Mouse (Mus musculus) megakaryocyte, embryonic 14.5 days (primary cell): ENCODE results near the gene Pgam1. TPM values are rescaled to one million over a fixed set of nuclear protein-coding genes. Genes with fewer than 3 reads are reported as not detected.
"Not testable (repeated sequence)": the region's sequence is repeated elsewhere in the genome, so short reads cannot be mapped to it uniquely, and the experiment has no call there.

Experiments
- H3K27me3 ChIP-seq: replicated peaks from 2 replicates; pipeline ENCODE3; 2012; ENCODE audit warnings: inconsistent platforms
- H3K36me3 ChIP-seq: replicated peaks from 2 replicates; pipeline ENCODE3; 2012; ENCODE audit warnings: low read length, inconsistent platforms, mixed read lengths
- H3K4me1 ChIP-seq: 2 replicates; pipeline ENCODE4 v1.6.1; 2012; ENCODE audit warnings: inconsistent platforms
- H3K4me3 ChIP-seq: replicated peaks from 2 replicates; pipeline ENCODE3; 2012; ENCODE audit warnings: moderate library complexity, mild to moderate bottlenecking, inconsistent platforms
- H3K9me3 ChIP-seq: 2 replicates; pipeline ENCODE4 v1.6.1; 2012; ENCODE audit warnings: inconsistent platforms
- FLI1 ChIP-seq: IDR thresholded peaks from 2 replicates; pipeline ENCODE4 v1.6.1; 2012; ENCODE audit warnings: low read length, inconsistent platforms, mixed read lengths
- GATA1 ChIP-seq: IDR thresholded peaks from 3 replicates; pipeline ENCODE4 v1.6.1; 2012; ENCODE audit warnings: mixed read lengths, low read length, inconsistent platforms, borderline replicate concordance
- polyA plus RNA-seq: library from polyadenylated mRNA; stranded (reverse); fragments of >175 nt; gene quantifications from 2 replicates; pipeline ENCODE4 v1.2.3, GENCODE M21; 2012; ENCODE audit warnings: low replicate concordance; ENCODE audit not compliant: insufficient read depth

Gene Pgam1
- polyA plus RNA-seq, 1 experiment, result 1,266 TPM

DNA sequence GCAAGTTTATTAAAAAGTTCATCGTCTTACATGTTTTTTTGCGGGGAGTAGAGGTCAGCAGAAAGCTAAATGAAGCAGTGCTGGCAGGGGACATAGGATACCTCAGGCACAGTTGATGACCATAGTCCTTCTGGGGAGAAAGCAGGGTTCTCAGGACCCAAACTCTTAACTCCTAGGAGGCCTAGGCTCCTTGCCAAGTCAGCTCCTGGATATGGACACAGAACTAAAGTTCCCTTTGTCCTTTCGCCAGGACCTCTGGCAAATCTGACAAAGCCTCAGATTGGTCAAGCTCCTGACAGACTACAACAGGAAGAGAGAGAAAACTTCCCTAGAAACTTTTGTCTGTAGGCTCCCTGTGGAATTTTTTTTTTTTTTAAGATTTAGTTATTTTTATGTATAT, 3.0 kb upstream of the Pgam1 start:
- H3K9me3 ChIP-seq, result no peaks in the 10 kb centered on the region
- H3K27me3 ChIP-seq, result no peaks in the 10 kb centered on the region
- peaks cover 13% of the 10 kb centered on the region for H3K36me3 ChIP-seq
- TF ChIP-seq GATA1 (no peak), FLI1 (no peak)
- peaks cover 72% of the 10 kb centered on the region for H3K4me1 ChIP-seq
- no peak overlapping the region for H3K4me3 ChIP-seq

DNA sequence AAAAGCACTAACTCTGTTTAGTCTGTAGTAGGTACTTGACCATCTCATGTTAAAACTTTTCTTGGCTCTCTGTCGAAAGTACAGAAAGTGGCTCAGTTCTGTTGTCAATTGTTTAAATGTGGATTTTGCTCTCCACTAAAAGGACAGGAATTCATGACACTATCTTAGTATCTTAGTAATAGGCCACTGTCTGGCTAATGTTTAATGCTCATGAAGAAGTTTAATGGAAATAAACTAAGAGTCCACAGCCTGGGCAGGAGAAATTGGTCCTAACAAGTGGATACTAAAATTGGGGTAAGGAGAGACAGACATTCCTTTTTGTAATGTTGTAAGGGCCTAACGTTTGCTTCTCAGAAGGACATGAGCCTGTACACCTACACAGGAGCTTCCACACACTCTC, 1.3 kb upstream of the Pgam1 start:
- H3K4me1 ChIP-seq, result peaks cover 80% of the 10 kb centered on the region
- H3K36me3 ChIP-seq, result peaks cover 18% of the 10 kb centered on the region
- TF ChIP-seq GATA1 (no peak), FLI1 (no peak)

DNA sequence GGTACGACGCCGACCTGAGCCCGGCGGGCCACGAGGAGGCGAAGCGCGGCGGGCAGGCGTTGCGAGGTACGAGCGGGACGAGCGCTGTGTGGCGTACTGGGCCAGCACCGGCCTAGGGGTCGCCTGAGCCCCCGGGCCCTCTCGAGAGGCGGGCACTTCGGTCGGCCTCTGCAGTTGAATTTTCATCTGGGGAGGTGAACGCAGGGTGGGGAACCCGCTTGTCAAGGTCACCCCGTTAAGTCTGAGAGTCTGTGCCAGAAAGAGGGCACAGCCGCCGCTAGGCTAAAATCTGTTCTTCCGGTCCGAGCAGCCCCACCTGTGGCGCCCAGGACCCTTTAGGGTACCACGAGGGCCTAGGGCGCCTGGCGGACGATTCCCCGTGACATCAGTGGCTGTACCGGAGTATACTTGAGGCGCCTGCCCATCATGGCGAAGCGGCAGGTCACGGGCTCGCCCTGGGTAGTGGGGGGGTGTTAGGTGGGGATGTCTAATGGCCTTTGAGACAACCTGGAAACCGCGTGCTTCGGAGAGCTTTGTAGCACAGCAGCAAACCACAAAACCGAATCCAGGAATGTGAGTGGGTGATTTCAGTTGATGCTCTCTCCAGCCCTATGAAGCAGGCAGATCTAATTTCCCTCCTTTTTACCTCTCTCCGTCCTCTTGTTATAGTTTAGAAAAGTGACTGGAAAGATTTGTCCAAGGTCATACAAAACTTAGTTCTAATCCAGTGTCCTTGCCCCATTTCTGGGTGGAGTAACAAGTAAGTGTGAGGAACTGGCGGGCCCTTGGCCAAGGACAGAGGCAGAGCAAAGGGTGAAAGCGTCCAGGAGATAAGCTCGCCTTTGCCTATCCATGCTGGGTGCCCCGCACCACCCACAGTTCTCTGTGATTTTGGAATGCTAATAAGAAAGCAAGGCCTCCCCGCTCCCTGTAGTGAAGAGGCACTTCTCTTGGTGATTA, 678 bp downstream of the Pgam1 start:
- H3K9me3 ChIP-seq, result no peaks in the 10 kb centered on the region
- H3K27me3 ChIP-seq, result no peaks in the 10 kb centered on the region
- H3K36me3 ChIP-seq, result peaks cover 30% of the 10 kb centered on the region
- H3K4me3 ChIP-seq, result peak overlapping the region; percentile 97
- no peak for TF ChIP-seq GATA1
- TF ChIP-seq FLI1, result no peak
- peaks cover 80% of the 10 kb centered on the region for H3K4me1 ChIP-seq

More for the DNA sequence above, 1.3 kb upstream of the Pgam1 start:
- H3K4me3 ChIP-seq, result peak overlapping the region; percentile 5
- H3K9me3 ChIP-seq, result no peaks in the 10 kb centered on the region
- no peaks in the 10 kb centered on the region for H3K27me3 ChIP-seq

DNA sequence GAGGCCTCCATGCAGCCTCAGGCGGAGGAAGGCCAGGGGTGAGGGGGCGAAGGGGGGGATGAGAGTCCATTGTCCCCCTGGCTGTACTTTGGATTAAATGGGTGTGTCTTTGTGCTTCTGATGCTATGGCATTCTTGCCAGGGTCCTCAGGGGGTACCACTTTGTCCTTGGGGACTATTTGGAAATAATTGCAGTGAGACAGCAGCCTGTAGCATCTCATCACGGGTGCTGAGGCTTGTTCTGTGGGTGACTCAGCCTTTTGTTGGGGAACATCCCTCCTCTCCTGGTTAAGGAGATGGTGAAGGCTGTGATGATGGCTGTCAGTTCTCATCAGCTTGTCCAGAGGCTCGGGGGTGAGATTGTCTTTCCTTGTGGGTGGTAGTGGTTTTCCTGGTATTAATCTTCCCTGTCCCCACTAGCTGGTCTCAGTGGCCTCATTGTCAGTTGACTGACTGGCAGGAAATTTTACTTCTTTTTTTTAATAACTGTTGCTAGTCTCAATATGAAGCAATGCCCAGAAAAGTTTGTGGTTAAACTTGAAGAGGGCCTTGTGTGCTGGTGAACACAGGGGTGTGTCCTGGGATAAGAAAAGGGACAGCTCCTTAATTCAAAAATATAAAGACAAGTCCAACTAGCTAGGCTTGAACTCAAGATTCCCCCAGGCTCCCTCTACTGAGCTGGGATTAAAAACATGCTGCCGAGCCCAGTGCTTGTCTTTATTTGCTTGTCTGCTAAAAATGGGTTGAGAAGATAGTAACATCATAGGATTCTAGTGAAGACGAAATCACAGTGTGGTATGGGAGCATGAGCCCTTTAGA, 2.3 kb downstream of the Pgam1 start:
- peaks cover 38% of the 10 kb centered on the region for H3K36me3 ChIP-seq

DNA sequence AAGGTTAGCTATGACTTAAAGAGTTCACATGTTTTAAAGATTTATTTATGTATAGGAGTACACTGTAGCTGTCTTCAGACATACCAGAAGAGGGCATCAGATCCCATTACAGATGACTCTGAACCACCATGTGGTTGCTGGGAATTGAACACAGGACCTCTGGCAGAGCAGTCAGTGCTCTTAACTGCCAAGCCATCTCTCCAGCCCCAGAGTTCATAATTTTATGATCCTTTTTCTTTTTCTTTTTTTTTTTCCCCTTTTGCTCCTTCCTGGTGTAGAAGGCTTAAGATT, 2.8 kb downstream of the Pgam1 start:
- H3K9me3 ChIP-seq, H3K27me3 ChIP-seq: not testable (repeated sequence)
- H3K36me3 ChIP-seq, result peaks cover 43% of the 10 kb centered on the region
- H3K4me3 ChIP-seq, result peak overlapping the region; percentile 97
- H3K4me1 ChIP-seq, result peaks cover 72% of the 10 kb centered on the region

More for the DNA sequence above, 2.3 kb downstream of the Pgam1 start:
- Histone ChIP-seq H3K4me3 (peak overlapping the region; percentile 97), H3K4me1 (peaks cover 71% of the 10 kb centered on the region), H3K27me3 (no peaks in the 10 kb centered on the region), H3K9me3 (no peaks in the 10 kb centered on the region)
- TF ChIP-seq GATA1 (no peak), FLI1 (no peak)

DNA sequence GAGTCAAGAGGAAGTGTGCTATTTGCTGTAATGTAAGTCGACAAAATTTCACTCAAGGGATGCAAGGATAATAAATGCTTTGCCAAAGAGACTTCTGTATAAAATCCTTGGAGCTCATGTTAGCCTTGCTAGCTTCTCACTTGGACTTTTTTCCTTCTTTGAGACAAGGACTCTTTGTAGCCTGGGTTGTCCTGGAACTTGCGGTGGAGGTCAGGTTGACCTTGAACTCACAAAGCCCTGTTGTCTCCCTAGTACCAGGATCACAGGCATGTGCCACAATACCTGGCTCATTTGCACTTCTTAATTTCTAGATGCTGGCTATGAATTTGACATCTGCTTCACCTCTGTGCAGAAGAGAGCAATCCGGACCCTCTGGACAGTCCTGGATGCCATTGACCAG, 3.6 kb downstream of the Pgam1 start:
- Histone ChIP-seq H3K9me3 (no peaks in the 10 kb centered on the region), H3K4me1 (peaks cover 67% of the 10 kb centered on the region), H3K36me3 (peaks cover 51% of the 10 kb centered on the region), H3K27me3 (no peaks in the 10 kb centered on the region), H3K4me3 (peak overlapping the region; percentile 97)
- no peak for TF ChIP-seq GATA1
- TF ChIP-seq FLI1, result no peak

DNA sequence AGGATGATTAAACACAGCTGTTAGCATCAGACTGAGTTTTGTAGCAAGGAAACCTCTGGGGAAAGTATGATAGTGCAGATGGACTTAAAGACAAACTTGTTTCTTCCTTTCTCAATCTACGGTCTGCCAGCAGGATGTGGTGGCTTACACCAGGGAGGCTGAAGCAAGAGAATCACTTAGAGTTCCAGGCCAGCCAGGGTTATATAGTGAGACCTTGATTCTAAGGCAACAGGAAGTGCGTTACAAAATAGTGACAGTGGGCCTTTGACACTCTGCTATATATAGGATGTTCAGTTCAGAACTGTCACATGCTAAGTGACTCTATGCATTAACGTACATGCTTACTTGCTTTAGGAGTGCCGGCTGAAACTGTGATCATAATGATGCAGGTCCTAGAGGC, 5.1 kb downstream of the Pgam1 start:
- Histone ChIP-seq H3K4me3 (peak overlapping the region; percentile 74), H3K9me3 (no peaks in the 10 kb centered on the region), H3K27me3 (no peaks in the 10 kb centered on the region), H3K4me1 (peaks cover 66% of the 10 kb centered on the region), H3K36me3 (peaks cover 67% of the 10 kb centered on the region)
- TF ChIP-seq FLI1 (no peak), GATA1 (no peak)

DNA sequence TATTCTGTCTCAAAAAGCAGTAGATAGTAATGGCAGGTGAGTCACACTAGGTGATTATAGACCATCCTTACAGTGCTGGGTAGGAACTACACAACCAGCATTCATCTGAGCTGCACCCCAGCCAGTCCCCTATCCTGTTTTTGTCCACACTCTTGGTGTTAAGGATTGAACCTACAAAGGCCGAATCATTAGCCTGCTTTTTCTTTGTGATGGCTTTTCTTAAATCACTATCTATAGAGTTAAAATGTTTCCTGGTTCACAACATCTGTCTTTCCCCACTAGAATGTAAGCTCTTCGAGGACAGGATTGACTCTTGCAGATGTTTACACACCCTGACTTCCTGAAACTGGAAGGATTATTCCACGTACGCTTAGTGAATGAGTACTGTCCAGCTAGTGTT, 7.7 kb downstream of the Pgam1 start:
- H3K36me3 ChIP-seq, result peaks cover 87% of the 10 kb centered on the region
- TF ChIP-seq FLI1, result no peak
- no peak for TF ChIP-seq GATA1
- no peak overlapping the region for H3K4me3 ChIP-seq
- no peaks in the 10 kb centered on the region for H3K9me3 ChIP-seq
- no peaks in the 10 kb centered on the region for H3K27me3 ChIP-seq
- H3K4me1 ChIP-seq, result peaks cover 47% of the 10 kb centered on the region

DNA sequence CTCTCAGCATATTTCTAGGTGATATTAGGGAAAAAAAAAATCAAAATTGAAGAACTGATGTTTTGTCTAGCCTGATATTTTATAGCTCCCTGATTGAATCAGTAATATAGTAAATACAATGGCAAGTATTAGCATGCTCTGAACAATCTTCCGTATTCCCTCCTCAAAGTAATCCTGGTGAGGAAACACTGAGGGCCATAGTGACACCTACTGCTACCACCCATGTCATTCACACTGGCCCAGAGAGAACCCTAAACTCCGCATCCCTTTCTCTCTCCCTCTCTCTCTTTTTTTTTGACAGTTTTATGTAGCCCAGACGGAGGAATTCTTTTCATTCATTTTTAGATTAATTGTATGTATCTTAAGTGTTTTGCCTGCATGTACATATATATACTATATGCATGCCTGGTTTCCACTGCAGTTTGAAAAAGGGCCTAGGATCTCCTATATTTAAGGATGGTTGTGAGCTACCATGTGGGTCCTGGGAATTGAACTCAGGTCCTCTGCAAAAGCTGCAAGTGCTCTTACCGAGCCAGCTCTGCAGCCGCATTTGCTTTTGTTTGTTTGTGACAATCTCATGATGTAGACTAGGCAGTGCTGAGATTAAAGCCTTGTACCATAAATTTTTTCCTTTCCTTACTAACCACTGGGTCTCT, 8.8 kb downstream of the Pgam1 start:
- no peaks in the 10 kb centered on the region for H3K27me3 ChIP-seq
- TF ChIP-seq FLI1, result no peak
- no peak for TF ChIP-seq GATA1
- H3K4me1 ChIP-seq, result peaks cover 37% of the 10 kb centered on the region
- H3K36me3 ChIP-seq, result peaks cover 86% of the 10 kb centered on the region
- H3K9me3 ChIP-seq, result no peaks in the 10 kb centered on the region
- no peak overlapping the region for H3K4me3 ChIP-seq

DNA sequence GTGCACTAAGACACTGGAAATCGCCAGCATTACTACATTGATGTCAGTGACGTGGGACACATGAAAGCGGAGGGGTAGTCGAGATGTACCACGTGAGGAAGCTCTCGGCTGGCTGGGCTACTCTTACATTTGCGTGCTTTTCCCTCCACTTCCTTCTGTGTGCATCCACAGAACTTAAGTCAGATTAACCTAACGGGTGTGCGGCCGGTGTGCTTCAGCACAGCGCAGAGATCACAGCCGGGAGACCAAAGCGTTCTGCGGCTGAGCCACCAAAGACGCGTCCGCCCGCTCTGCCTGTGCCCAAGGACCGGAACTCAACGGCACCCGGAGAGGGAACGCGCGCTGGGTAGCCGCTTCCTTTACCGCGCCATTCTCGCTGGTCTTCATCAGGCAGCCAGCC, 21.0 kb downstream of the Pgam1 start:
- Histone ChIP-seq H3K36me3 (peaks cover 54% of the 10 kb centered on the region), H3K4me1 (peaks cover 49% of the 10 kb centered on the region)
- TF ChIP-seq GATA1, result no peak
- no peak for TF ChIP-seq FLI1

More for the DNA sequence above, 21.0 kb downstream of the Pgam1 start:
- Histone ChIP-seq H3K9me3 (no peaks in the 10 kb centered on the region), H3K4me3 (peak overlapping the region; percentile 96), H3K27me3 (no peaks in the 10 kb centered on the region)
